Mouse (Mus musculus) c-Kit-negative CD71-positive TER-119-positive erythroid progenitor cells, embryonic 14.5 days (primary cell): ENCODE measurements at regions not wholly inside any gene's neighbourhood (a gene's known extent, or its start where the extent isn't known, plus 50 kb on each side); places are given as distances from the start of the nearest gene placed in this dataset.

Source experiments
- DNase-seq: peaks from one replicate; pipeline ENCODE4 v3.0.0-alpha.2; 2013; ENCODE audit warnings: low read depth, low spot score

- no peak for DNase-seq
Measured at GRCm38 (mm10) chr16:77704726-77705125, 102.8 kb upstream of the Gm11146 start.

DNA sequence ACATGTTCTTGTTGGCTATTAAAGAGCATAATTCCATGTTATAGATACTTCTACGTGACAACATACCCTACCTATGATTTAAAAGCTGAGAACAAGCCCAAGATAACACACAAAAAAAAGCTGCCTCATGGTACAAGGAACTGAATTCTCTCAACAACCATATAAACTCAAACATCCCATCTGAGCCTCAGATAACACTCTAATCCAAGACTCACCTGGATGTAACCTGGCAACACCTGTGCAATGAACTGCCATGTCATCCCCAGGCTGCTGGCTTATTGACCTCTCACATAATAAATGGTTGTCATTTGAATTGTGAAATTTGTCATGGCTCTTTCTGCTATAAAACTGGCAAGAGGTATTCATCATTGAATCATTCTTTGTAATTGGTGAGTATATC, 93.5 kb upstream of the Gm11146 start:
- DNase-seq = no peak

GRCm38 (mm10) chr16:77687056-77687839, 85.4 kb upstream of the Gm11146 start:
- DNase-seq = no peak

- DNase-seq = no peak
Measured at GRCm38 (mm10) chr16:77685651-77686190, 83.8 kb upstream of the Gm11146 start.

- DNase-seq = no peak
Measured at GRCm38 (mm10) chr16:77684521-77684920, 82.6 kb upstream of the Gm11146 start.

DNA sequence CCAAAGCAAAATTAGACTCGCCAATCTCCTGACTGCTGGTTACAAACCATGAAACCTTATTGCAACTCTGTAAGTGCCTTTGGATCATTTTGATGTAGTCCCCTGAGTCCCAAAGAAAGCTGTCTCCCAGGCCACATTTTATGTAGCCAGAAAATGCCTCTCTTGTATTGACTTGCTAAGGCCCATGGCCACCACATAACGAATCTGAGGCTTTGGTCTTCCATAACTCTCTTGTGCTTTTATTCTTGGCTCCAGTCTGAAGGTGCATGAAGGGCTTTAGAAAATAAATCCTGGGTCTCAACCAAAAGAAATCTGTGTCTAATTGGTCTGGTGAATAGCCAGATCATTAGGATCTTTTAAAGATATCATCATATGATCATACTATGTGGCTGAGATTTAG, 77.3 kb upstream of the Gm11146 start:
- DNase-seq = no peak

DNA sequence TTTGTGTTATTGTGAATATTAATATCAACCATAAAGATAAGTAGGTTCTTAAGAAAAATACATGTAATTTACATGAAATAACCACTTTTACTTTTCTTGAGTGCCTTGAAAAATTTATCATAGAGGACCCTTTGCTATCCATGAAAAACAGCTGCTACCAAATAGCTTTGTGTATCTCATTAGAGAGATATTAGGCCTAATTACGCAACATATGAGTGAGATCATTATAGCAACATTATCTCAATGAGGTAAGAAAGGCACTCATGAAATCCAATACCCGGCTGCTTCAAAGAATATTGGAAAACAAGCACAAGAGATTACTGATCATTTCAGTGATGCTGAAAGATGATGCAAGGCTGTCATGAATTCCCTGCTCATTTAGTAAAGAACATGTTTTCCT, 74.9 kb upstream of the Gm11146 start:
- DNase-seq = no peak

DNA sequence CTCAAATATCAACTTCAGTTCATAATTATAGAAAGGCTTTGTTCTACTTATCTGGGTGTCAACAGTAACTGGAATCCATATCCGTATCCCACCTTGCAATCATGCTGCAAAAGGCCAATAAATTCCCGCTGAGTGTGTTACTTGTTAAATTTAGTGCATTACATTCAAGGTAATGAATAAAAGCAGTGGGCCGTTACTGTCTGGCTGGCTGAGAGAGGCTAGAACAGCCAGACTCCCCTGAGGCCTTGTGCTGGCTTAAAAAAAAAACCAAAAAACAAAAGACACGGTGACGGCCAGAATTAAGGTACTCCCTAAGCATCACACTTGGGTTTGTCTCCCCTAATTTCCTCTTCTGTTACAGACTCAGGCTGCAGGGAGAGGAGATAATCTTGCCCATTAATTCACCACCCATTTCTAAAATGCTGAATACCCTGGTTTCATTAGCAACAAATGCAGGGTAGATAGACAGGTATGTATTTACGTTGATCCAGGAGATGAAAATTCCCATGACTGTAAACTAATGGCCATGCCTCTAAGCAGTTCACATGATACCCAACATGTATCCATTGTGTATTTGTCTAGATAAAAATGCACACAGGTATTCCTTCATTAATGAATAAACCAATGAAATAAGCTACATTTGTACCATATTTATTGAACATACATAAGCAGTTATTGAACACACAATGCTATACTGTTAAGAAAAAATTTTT, 74.1 kb upstream of the Gm11146 start:
- no peak for DNase-seq

GRCm38 (mm10) chr16:77671253-77671652, 69.4 kb upstream of the Gm11146 start:
- no peak for DNase-seq

DNA sequence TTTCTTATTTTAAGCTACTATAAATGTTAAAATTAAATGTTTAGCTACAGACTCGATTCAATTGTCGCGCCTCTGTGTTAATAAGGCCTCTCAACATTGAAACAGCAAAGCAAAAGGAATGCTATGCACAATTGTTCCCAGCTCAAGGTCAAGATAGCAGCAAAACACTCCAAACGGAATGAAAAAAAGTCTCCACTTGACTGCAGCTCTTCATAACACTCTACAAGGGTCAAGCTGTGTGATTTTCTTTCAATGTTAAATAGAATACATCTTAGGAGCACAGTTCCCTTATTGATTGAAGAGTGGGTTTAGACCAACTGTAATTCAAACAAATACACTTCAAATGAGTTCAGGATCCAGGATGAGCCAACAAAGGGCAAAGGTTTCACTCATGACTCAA, 63.9 kb upstream of the Gm11146 start:
- DNase-seq = no peak

GRCm38 (mm10) chr16:77662107-77662518, 60.2 kb upstream of the Gm11146 start:
- DNase-seq = no peak

DNA sequence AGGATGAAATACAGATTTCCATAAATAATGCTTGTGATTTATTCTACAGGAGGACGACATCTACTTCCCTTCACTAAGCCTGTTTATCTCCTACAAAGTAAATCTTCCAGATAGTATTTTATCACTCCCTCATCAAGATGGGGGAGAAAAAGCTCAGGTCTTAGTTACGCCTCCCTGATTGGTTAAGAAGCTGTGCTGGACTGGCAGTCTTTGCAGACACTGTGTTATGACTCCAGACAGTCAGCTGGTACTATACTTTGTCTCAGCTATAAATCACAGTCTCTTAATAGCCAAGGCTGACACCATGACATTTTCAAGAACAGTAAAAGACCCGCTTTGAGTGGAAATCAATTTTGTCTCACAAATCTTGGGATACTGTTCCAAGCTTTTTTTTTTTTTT, 51.4 kb upstream of the Gm11146 start:
- no peak for DNase-seq
